Mouse (Mus musculus): ENCODE measurements around the gene F2rl2. TPM values are rescaled to one million over a fixed set of nuclear protein-coding genes. Genes with fewer than 3 reads are reported as not detected.
A peak's percentile ranks its signal among the peaks of the same experiment; 100 is the strongest.

Gene F2rl2
- 0.38 and 0.48 TPM in 2 replicates for total RNA-seq (2021)
- long read RNA-seq, experiment 1, partial matches to known transcripts, result 0 of 1 reads
- long read RNA-seq, experiment 1, other reads (novel, unspliced or antisense), result 0 of 1 reads
- long read RNA-seq, experiment 2, result 0 reads

DNA sequence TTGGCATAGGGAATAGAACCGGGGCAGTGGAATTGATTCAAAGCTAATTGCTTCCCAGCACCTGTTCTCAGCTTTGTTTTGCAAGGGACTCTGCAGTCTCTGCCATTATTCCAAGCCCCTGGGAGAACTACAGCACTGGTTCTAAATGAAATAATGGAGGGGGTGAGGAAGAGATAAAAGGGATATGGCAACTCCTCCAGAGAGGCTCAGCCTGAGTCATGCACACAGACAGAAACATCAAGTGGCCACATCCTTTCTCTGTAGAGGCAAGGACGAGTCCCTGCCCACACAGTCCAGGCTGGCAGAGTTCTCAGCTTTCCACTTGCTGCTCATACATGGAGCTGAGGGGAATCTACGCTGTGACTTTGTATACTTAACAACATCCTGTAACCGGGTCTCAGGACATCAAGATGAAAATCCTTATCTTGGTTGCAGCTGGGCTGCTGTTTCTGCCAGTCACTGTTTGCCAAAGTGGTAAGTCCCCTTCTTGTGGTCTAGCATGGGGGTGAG is at the start of gene F2rl2:
TSS of gene F2rl2 (plus strand) at position 200 of the 510 bp plus-strand sequence.
- no peak for DNase-seq

DNA sequence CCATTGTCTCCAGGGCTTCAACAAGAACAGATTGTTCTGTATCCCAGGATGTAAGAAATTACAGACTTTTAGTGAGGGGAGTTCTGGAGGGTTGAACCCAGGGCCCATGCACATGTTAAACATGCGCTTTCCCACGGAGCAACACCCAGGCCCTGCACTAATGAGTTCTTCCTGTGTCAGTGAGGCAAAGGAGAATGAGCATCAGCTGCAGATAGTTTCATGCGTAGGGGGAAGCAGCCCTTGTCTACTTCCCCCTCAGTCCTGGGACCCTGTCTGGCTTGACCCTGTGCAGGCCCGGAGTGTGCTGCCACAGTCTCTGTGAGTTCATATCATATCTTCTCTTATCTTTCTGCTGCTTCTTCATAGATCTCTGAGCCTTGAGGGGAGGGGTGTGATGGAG is 49.4 kb upstream of the F2rl2 start:
- peak; percentile 32 for DNase-seq

DNA sequence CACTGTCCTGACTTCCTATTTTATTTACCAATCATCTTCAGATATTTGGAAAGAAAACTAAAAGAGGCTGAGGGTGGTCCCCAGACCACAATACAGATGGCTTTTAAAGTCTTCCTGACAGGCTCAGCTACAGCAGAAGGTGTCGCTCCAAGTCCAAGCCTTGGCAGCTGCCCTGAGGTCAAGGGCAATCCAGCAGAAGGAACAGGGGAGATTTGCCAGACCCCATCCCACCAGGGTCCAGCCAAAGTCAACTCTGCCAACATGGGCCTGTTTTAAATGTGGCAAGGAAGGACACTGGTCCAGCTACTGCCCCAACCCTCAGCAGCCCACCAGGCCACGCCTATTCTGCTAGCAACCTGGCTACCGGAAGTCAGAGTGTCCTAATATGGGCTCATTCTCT is 46.7 kb upstream of the F2rl2 start:
- no peak for DNase-seq

DNA sequence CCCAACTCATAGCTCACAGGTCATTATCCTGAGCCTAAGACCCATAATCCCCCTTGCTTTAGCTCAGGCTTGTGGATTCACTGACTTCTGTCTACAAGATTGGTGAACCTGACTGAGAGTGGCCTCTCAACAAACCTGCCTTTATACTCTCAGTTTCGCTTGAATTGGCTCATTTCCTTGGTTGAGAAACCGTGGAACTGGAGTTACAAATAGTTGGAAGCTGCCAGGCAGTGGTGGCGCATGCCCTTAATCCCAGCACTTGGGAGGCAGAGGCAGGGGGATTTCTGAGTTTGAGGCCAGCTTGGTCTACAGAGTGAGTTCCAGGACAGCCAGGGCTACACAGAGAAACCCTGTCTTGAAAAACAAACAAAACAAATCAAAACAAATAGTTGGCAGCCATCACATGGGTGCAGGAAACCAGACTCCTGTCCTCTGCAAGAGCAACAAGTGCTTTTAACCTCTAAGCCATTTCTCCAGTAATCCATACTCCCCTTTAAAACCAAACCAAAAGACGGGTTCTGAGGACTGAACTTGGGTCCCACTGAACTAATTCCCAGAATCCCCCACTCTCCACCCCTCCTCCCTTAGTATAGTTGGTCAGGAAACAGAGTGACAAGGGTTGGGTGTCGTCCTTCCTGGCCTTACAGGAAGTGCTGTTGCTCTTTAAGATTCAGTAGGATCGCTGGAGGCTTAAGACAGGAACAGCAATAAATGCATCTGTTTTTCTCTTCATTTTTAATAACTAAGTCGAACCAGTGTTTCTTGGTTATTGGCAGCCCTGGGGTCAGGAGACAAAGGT is 44.6 kb upstream of the F2rl2 start:
- DNase-seq, result no peak

DNA sequence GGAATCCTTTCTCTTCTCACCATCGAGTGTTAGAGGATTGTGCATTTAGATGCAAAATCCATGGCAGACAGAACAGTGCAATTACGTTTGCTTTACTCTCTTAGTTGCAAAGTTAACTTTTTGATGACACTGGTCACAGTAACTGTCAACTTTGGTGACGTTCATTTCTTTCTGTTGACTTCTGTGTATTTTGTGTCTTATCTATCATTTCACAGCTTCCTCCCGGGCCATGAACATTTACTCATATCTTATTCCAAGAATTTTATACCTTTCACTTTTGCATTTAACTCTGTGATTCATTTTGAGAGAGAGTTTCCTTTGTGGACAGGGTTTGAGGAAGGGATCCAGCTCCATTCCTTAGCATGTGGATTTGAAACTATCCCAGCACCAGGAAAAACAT is 43.0 kb upstream of the F2rl2 start:
- DNase-seq, result no peak

DNA sequence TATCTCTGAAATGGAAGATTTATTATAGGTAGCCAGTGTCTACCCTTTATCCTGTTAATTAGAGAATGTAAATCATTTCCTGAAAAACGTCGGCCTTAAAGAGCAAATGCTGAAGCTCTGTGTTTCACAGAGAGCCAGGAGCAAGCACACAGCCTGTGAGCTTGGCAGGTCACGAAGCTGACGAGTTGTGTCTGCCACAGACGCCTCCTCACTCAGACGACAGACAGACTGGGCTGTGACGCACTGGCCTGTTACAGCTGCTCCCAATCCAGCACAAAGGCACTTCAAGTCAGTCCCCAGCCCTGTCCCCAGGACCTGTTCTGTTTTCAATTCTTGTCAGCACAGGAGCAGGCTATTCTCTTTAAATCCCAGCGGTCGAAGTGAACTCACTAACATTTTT is 41.4 kb upstream of the F2rl2 start:
- DNase-seq, result peak; percentile 36

DNA sequence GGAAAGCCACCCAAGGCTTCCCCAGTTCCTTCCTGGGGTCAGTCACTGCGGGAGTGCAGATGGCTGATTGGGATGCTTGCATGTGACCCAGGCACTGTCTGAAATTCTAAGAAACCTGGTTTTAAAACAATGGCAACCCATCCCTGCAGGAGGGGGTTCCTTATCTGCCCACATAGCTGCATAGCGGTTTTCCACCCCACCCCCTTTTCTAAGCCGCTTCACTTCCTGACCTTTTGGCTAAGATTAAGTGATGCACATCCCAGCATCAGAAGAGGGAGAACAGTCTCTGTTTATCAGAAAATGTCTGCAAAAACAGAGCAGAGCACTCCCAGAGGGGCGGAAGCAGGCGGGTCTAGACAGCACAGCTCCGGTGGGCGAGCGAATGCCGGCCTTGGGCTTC is 39.5 kb upstream of the F2rl2 start:
- DNase-seq, result peak; percentile 37

DNA sequence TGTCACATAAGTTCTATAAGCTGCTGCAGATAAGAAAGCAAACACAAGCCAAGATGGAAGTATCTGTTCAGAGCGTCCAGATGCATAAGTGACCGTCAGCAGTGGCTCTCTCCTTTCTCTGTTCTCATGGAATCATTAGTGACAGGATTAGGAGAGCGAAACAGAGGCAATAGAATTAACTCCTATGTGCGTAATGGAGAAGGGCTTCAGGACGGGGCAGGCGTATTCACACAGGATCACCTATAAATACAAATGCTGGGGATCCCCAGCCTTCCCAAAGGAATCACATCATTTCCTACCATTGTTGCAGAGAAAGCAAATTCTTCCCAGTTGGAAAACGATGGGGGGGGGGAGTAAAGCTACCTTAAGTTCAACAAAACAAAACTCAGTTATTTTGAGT is 37.2 kb upstream of the F2rl2 start:
- no peak for DNase-seq

DNA sequence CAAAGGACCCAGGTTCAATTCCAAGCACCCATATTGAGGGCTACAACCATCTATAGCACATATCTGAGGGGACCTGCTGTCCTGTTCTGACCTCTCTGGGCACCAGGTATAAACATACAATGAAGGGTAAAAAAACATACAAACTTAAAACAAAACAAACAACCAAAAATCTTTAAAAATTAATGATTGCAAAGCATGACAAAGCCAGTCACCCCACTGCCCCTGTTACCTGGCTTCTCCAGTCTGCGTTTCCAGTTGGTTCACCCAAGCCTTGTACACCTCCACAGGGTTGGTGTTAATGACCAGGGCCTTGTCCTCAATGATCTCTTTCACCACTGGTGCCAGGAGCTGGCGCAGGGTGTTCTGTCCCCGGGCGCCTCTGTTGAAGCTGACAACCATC is 32.8 kb upstream of the F2rl2 start:
- DNase-seq, result no peak

DNA sequence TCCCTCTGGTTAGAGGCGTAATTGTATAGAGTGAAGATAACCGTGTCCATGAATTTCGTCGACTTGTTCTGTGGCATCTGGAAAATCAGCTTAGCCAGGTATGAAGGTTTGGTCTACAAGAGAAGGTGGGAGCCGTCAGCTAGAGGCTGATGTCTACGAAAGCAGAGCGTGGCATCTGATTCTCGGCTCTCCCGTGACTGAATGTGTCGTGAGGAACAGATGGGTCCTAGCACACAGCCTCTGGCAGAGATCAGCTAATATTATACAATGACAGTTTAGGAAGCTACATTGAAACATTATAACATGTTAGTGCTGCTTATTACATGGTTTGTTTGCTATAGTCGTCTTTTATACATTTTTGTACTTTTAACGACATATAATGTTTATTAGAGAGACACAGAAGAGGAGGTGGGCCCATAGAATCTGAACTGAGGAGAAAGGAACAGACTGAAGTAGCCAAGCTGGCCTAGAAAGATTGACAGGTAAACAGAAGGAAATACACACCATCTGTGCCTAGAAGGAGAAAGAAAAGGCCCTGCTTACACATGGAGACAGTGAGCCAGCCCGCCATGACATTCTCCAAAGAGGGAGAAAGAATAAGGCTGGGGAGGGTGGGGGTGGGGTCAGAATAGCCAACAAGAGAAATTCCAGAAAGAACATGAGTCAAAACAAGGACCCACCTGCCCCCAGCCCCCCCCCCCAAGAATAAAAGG is 30.9 kb upstream of the F2rl2 start:
- no peak for DNase-seq

DNA sequence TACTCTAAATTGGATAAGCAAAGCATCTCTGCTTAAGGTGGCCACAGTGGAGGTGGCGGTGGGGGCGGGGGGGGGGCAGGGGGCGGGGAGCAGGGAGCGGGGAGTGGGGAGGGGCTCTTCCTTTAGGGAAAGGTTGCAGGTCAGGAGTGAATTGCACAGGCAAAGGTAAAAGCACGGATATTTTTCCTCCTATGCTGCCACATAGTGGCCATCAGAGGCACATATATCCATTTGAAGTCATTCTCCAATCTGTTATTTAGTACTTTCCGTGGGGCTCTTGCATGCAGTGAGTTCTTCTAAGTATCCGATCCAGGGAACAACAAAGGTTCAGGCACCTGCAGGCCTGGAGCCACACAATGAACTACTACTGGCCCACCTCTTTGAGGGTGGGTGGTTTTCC is 29.4 kb upstream of the F2rl2 start:
- no peak for DNase-seq

DNA sequence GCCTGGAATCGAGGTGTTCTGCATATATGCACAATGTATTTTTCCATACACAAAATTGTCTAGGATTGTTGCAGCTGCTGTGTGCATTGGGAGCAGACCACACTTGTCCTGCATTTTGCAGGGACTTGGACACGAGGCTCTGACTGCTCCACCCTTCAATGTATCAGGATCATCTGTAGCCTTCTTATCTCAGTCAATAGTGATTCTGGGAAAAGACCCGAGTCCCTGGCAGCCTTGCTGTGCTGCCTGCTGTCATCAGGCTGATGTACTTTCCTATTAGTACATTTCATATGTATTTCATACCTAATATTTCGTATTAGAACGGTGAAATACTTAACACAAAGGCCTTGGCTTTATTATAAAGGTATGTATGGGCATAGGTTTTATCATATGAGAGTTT is 26.1 kb upstream of the F2rl2 start:
- DNase-seq, result no peak

DNA sequence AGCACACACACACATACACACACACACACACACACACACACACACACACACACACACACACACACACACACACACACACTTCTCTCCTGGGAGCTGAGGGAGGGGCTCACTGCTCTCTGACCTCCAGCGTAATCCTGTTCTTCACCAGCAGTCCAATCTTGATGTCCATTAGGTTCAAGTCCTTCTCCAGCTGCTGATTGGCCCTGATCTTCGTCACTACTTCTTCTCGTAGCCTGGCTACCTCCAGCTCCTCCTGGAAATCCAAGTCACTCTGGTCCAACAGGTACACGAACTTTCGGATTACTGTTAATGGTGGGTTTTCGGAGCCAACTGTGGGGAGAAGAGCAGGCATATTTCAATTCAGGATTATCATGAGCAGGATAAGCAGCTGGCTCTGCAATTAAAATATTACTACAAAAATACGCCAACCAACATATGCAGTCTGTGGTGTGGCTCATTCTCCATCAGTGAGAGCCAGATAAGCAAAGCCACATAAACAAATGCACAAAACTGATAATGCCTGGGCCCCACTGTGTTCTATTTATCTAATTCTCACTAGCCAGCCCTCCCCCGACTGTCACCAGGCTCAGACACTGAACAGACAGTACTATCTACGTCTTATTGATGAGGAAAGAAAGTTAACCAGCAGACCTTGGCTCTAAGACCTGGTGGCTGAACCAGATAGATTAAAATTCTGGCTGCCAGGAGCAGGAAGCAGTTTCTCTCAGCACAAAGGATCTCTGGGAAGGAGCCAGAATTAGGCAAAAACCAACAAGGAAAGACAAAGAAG is 25.4 kb upstream of the F2rl2 start:
- DNase-seq, result no peak

DNA sequence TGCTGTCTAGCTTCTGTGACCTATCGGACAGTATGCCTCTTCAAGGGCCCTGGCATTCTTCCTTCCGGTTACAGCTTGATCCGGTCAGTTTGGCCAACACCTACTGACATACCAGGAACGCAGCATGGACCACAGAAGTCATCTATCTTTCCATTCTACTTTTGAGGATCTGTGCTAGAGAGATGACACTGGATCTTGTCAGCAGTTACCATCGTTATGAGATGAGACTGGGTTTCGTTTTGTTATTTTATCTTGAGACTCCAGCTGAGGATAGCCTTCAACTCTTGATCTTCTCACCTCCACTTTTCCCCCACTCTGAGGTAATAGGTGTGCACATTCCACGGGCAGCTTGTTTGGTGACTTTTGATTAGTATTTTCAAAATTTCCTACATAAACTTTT is 24.3 kb upstream of the F2rl2 start:
- DNase-seq, result no peak

DNA sequence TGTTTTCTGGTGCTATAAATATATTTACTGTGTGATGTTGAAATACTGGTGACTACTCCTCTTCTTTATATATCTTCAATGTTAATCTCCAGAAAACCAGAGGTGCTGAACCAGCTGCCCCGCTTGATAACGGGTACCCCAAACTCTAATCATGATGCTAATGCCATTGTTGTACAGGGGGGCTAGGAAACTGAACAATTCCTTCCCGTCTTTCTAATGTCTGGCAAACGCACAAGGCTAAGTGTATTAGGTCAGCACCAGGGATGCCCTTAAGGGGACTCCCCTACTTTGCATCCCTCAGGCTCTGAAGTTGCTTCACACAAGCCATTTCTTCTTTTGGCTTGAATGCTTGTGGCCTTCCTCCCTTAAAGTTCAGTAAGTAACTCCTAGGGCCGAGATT is 17.6 kb upstream of the F2rl2 start:
- DNase-seq, result no peak

DNA sequence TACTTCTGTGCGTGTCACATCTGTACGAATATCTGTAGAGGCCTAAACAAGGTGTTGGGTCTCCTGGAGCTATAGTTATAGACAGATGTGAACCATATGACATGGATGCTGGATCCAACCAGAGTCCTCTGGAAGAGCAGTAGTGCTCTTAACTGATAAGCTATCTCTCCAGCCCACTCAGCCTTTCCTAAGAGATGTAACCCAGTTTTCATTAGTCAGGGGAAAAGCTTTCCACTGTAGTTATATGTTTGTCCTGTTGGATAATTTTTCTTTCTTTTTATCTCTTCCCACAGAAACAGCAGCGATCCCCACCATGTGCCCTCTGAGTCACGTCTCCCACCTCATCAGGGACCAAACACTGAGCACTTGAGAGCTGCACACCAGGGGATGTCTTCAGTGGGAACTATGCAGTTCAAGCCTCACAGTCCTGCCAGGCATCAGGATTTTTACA is 17.1 kb upstream of the F2rl2 start:
- no peak for DNase-seq

DNA sequence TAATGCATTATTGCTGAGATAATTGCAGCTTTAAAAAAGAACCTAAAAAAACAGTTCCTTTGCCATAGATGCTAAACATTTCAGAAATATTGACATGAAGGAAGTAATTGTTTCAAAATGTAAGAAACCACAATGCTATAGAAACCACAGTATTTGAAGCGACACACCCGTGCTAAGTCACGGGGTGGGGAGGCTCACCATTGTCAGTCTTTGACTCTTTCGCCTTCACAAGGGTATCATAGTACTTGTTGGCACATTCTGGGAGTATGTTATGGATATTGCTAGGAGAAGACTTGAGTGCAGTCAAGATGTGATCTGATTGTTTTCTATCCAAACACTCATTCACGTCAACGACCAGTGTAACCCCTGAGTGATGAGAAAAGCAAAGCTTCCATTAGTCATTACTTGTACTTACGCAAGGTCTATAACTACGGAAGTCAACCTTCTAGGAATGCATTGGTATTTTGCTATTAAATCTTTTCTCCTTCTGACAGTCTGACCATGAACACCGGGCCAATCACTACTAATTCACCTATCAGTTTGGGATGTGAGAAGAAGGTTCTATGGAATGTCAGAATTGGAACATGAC is 11.9 kb upstream of the F2rl2 start:
- DNase-seq, result no peak

DNA sequence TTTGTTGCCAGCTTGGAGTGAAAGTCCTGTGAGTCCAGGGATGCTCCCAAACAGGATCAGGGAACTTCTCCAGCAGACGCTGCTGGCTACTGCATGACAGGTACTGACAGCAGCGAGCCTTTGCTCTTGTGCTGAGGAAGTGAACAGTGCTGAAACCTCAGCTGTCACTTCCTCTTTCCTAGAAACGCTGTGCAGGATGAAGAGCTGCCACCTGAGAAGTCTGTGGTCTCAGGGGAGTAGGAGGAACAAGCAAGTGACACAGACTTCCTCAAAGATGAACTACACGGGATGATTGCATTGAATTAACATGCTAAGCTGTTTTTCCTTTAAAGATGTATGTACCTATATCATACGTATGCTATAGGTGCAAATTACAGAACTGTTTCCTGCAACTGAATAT is 10.9 kb upstream of the F2rl2 start:
- no peak for DNase-seq

DNA sequence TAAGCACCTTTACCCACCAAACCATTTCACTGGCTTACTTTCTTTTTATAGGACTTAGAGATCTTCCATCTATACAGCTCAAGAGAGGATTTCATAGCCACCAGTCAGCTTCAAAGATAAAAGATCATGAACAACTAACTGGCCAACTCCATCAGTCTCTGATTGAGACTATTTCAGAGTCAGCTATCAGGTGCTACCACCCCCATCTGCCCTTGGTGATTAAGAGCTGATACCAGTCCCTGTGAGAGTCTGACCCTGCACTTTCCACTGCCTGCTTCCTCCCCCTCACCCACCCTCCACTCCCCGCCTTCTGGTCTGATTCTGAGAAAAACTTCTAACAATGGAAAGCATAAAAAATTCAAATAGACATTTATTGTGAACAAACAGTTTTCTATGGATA is 8.1 kb upstream of the F2rl2 start:
- DNase-seq, result no peak

DNA sequence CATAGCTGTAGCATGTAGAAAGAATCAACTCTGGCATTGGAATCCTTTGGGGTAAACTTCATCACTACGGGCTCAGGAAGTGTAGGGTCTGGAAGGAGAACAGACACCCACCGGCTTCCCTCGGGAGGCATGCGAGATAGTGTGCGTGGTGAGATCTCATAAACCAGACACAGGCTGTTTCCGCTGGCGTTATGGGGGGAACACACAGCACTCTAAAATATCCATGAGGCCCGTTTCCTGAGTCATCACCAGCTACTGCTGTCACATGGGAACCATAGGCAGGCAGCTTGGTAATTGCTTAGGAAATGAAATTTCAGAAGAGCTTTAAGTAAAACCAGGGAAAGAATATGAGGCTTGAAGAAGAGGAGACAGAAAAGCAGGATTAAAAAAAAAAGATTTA is 4.5 kb upstream of the F2rl2 start:
- no peak for DNase-seq

DNA sequence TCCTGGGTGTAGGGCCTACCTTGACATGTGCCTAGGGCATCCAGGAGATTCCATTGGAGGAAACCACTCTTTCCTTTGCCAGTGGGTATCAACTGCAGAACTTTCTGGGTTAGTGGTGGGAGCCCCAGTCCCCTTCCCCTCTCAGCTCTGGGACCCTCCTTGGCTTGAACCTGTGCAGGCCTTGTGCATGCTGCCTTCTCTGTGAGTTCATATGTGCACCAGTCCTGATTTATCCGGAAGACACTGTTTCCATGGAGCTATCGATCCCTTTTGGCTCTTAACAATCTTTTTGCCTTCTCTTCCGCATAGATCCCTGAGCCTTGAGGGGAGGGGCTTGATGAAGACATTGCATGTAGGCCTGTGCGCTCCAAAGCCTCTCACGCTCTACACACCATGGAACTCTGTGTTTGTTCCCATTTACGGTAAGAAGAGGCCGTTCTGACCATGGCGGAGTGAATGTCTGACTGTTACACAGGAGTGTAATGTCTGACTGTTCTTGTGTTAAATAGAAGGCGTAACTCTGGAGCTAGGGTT is 466 bp upstream of the F2rl2 start:
- no peak for DNase-seq

DNA sequence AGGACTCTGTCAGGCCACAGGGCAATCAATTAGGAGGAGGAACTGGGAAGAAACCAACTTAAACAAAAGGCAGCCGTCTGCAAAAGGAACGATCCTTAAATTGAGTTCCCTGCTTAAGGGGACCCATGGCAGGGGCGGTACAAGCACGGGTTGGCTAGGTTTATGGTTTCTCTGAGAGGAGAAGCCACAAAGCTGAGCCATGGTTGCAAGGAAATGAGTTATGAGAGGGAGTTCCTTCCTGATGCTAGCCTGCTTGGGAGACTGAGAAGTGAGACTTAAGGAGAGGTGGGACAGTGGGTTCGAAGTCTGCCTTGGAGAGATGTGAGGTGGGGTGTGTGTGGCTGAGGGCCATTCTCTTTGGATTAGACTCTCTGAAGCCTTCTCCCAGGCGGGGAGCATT is 1.2 kb downstream of the F2rl2 start:
- no peak for DNase-seq

Data from adrenal gland, postnatal 14 days (tissue).